Mouse (Mus musculus): ENCODE data around the gene Mcts2. TPM values are rescaled to one million over a fixed set of nuclear protein-coding genes. Genes with fewer than 3 reads are reported as not detected.
A peak's percentile ranks its signal among the peaks of the same experiment; 100 is the strongest.
"Not testable (repeated sequence)": the region's sequence is repeated elsewhere in the genome, so short reads cannot be mapped to it uniquely, and the experiment has no call there.

Gene Mcts2
- polyA plus RNA-seq, 1 experiment: 31.5 TPM

- Histone ChIP-seq H3K9ac (ENCODE audit: low read depth, poor library complexity, severe bottlenecking) (no peak overlapping the region), H3K36me3 (ENCODE audit: control insufficient read depth, insufficient read depth, low read length, poor library complexity, severe bottlenecking) (no peaks in the 10 kb centered on the region), H3K27me3 (ENCODE audit: control insufficient read depth, insufficient read depth, low read length, poor library complexity, severe bottlenecking) (no peaks in the 10 kb centered on the region), H3K4me3 (ENCODE audit: low read depth, low read length) (no peak overlapping the region), H3K27ac (ENCODE audit: insufficient read depth, low read length) (no peak overlapping the region), H3K9me3 (replicated peaks; ENCODE audit: control insufficient read depth, insufficient read depth, low read length, poor library complexity, severe bottlenecking) (no peaks in the 10 kb centered on the region), H3K4me1 (ENCODE audit: control insufficient read depth, insufficient read depth, low read length) (no peaks in the 10 kb centered on the region)
- TF ChIP-seq CTCF (IDR thresholded peaks at IDR 0.05; ENCODE audit: low read depth, low read length) (no peak), EP300 (IDR thresholded peaks at IDR 0.05; ENCODE audit: insufficient read depth, low read depth, low read length) (no peak), POLR2A (IDR thresholded peaks at IDR 0.05; ENCODE audit: insufficient read depth, low read length) (no peak)
These were observed 32.7 kb upstream of the Mcts2 start for GRCm38 (mm10) chr2:152653874-152654715.

- no peak overlapping the region for H3K4me3 ChIP-seq (ENCODE audit: low read depth, low read length)
- H3K9ac ChIP-seq (ENCODE audit: low read depth, poor library complexity, severe bottlenecking): no peak overlapping the region
- no peak for TF ChIP-seq POLR2A (IDR thresholded peaks at IDR 0.05; ENCODE audit: insufficient read depth, low read length)
- TF ChIP-seq CTCF (IDR thresholded peaks at IDR 0.05; ENCODE audit: low read depth, low read length): peak; percentile 49
- TF ChIP-seq EP300 (IDR thresholded peaks at IDR 0.05; ENCODE audit: insufficient read depth, low read depth, low read length): no peak
- no peaks in the 10 kb centered on the region for H3K36me3 ChIP-seq (ENCODE audit: control insufficient read depth, insufficient read depth, low read length, poor library complexity, severe bottlenecking)
- no peaks in the 10 kb centered on the region for H3K4me1 ChIP-seq (ENCODE audit: control insufficient read depth, insufficient read depth, low read length)
- H3K27ac ChIP-seq (ENCODE audit: insufficient read depth, low read length): no peak overlapping the region
- no peaks in the 10 kb centered on the region for H3K9me3 ChIP-seq (replicated peaks; ENCODE audit: control insufficient read depth, insufficient read depth, low read length, poor library complexity, severe bottlenecking)
- H3K27me3 ChIP-seq (ENCODE audit: control insufficient read depth, insufficient read depth, low read length, poor library complexity, severe bottlenecking): no peaks in the 10 kb centered on the region
These were observed 29.4 kb upstream of the Mcts2 start for GRCm38 (mm10) chr2:152657398-152657797.

GRCm38 (mm10) chr2:152661163-152661562 is 25.7 kb upstream of the Mcts2 start:
- no peak overlapping the region for H3K4me3 ChIP-seq (ENCODE audit: low read depth, low read length)
- H3K9me3 ChIP-seq (replicated peaks; ENCODE audit: control insufficient read depth, insufficient read depth, low read length, poor library complexity, severe bottlenecking): no peaks in the 10 kb centered on the region
- no peaks in the 10 kb centered on the region for H3K27me3 ChIP-seq (ENCODE audit: control insufficient read depth, insufficient read depth, low read length, poor library complexity, severe bottlenecking)
- no peak for TF ChIP-seq POLR2A (IDR thresholded peaks at IDR 0.05; ENCODE audit: insufficient read depth, low read length)
- TF ChIP-seq CTCF (IDR thresholded peaks at IDR 0.05; ENCODE audit: low read depth, low read length): no peak
- no peak for TF ChIP-seq EP300 (IDR thresholded peaks at IDR 0.05; ENCODE audit: insufficient read depth, low read depth, low read length)
- no peak overlapping the region for H3K27ac ChIP-seq (ENCODE audit: insufficient read depth, low read length)
- H3K4me1 ChIP-seq (ENCODE audit: control insufficient read depth, insufficient read depth, low read length): no peaks in the 10 kb centered on the region
- H3K36me3 ChIP-seq (ENCODE audit: control insufficient read depth, insufficient read depth, low read length, poor library complexity, severe bottlenecking): no peaks in the 10 kb centered on the region
- H3K9ac ChIP-seq (ENCODE audit: low read depth, poor library complexity, severe bottlenecking): no peak overlapping the region

- not testable (repeated sequence) for H3K27me3 ChIP-seq (ENCODE audit: control insufficient read depth, insufficient read depth, low read length, poor library complexity, severe bottlenecking); H3K36me3 ChIP-seq (ENCODE audit: control insufficient read depth, insufficient read depth, low read length, poor library complexity, severe bottlenecking); H3K4me3 ChIP-seq (ENCODE audit: low read depth, low read length)
These were observed 20.6 kb upstream of the Mcts2 start for GRCm38 (mm10) chr2:152666191-152666590.

GRCm38 (mm10) chr2:152669256-152669638 is 17.6 kb upstream of the Mcts2 start, which contains the start of gene H13:
TSS of gene H13 (plus strand) at chr2:152669461.
- Histone ChIP-seq H3K27me3 (ENCODE audit: control insufficient read depth, insufficient read depth, low read length, poor library complexity, severe bottlenecking) (no peaks in the 10 kb centered on the region), H3K4me1 (ENCODE audit: control insufficient read depth, insufficient read depth, low read length) (peaks cover 2% of the 10 kb centered on the region)

More at GRCm38 (mm10) chr2:152666191-152666590, 20.6 kb upstream of the Mcts2 start:
- not testable (repeated sequence) for H3K4me1 ChIP-seq (ENCODE audit: control insufficient read depth, insufficient read depth, low read length); H3K9ac ChIP-seq (ENCODE audit: low read depth, poor library complexity, severe bottlenecking); H3K27ac ChIP-seq (ENCODE audit: insufficient read depth, low read length); H3K9me3 ChIP-seq (replicated peaks; ENCODE audit: control insufficient read depth, insufficient read depth, low read length, poor library complexity, severe bottlenecking)

More at GRCm38 (mm10) chr2:152669256-152669638, 17.6 kb upstream of the Mcts2 start, which contains the start of gene H13:
- no peaks in the 10 kb centered on the region; the same call in 1 of the 2 replicates for H3K36me3 ChIP-seq (ENCODE audit: control insufficient read depth, insufficient read depth, low read length, poor library complexity, severe bottlenecking)
- H3K27ac ChIP-seq (ENCODE audit: insufficient read depth, low read length): no peak within 1 kb of the TSS
- H3K4me3 ChIP-seq (ENCODE audit: low read depth, low read length): peak within 1 kb of the TSS; percentile 84
- H3K9me3 ChIP-seq (replicated peaks; ENCODE audit: control insufficient read depth, insufficient read depth, low read length, poor library complexity, severe bottlenecking): no peaks in the 10 kb centered on the region
- peak; percentile 96 for TF ChIP-seq CTCF (IDR thresholded peaks at IDR 0.05; ENCODE audit: low read depth, low read length)
- no peak; the same call in 1 of the 2 replicates for TF ChIP-seq EP300 (IDR thresholded peaks at IDR 0.05; ENCODE audit: insufficient read depth, low read depth, low read length)
- peak; percentile 89 for TF ChIP-seq POLR2A (IDR thresholded peaks at IDR 0.05; ENCODE audit: insufficient read depth, low read length)
- peak within 1 kb of the TSS; percentile 79 for H3K9ac ChIP-seq (ENCODE audit: low read depth, poor library complexity, severe bottlenecking)

All from ES-Bruce4 (cell line).